Mouse (Mus musculus): ENCODE results near the gene Gm20425. TPM values are rescaled to one million over a fixed set of nuclear protein-coding genes. Genes with fewer than 3 reads are reported as not detected.

The Gm20425 gene
- polyA plus RNA-seq, 1 experiment from 2014 or later = 2.7 TPM

DNA sequence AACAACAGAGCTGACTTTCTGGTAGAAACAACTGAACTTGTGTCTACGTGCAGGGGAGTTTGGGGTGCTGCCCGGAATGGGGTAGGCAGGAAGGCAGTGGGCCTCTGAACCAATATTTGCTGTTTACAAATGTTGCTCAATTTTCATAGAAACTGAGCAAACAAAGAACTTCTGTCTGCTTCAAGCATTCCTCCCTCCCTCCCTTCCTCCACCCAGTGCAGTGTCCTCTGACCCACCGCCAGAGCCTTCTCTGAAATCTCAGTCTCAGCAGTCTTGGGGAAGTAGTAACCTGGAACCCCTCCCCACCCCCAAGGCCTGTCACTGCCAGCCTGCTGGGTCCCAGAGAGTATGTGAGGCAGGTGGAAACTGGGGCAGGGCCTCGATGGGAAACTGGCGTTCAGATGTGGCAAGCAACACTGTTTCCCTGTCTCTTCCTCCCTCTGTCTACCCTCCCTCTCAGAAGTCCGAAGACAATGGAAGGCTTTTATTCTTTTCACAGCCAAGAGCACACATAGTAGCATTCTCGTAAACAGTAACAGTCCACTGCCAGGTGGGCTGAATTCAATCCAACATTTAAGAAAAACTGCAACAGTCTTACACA, 4.6 kb upstream of the Gm20425 start:
- Histone ChIP-seq H3K27me3 (no peaks in the 10 kb centered on the region), H3K27ac (peak overlapping the region; percentile 43; the same call in 1 of the 2 replicates), H3K4me3 (no peak overlapping the region), H3K9me3 (no peaks in the 10 kb centered on the region), H3K9ac (no peak overlapping the region), H3K4me1 (peaks cover 13% of the 10 kb centered on the region), H3K36me3 (no peaks in the 10 kb centered on the region), H3K4me2 (no peak overlapping the region)
- 0 out of 2 replicates have a peak, but pooled peaks have one; percentile 8 for ATAC-seq (ENCODE audit: insufficient number of reproducible peaks, low FRiP score, low TSS enrichment, low read depth)
- WGBS = 50% methylated on average over 7 of the region's 7 CpGs

GRCm38 (mm10) chr9:103234059-103234458, 4.0 kb upstream of the Gm20425 start:
- Histone ChIP-seq H3K27me3 (no peaks in the 10 kb centered on the region), H3K9ac (no peak overlapping the region), H3K27ac (peak overlapping the region; percentile 43; the same call in 1 of the 2 replicates), H3K4me2 (no peak overlapping the region), H3K4me1 (peaks cover 13% of the 10 kb centered on the region), H3K9me3 (no peaks in the 10 kb centered on the region), H3K36me3 (no peaks in the 10 kb centered on the region), H3K4me3 (no peak overlapping the region)
- 69% methylated on average over 7 of the region's 7 CpGs for WGBS
- no peak for ATAC-seq (ENCODE audit: insufficient number of reproducible peaks, low FRiP score, low TSS enrichment, low read depth)

DNA sequence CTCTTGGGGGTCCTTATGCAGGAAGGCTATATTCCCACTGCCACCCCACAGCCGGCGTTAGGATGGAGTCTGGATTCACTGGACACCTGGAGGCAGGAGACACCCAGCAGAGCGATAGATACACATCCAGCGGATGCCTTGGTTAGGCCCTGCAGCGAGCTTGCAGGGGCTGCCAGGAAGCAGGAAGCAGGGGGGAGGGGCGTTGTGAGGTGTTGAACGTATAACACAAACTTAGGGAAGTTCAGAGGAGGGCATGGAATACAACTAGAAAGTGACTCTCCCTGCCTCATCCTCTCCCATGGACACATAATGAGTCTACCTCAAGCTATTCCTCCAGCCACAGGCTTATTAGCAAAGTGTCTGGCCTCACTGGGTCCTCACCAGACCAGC, 2.9 kb upstream of the Gm20425 start:
- H3K4me2 ChIP-seq = no peak overlapping the region
- WGBS = 61% methylated on average over 7 of the region's 7 CpGs
- no peak overlapping the region for H3K4me3 ChIP-seq
- no peak for ATAC-seq (ENCODE audit: insufficient number of reproducible peaks, low FRiP score, low TSS enrichment, low read depth)
- no peak overlapping the region for H3K27ac ChIP-seq
- H3K9ac ChIP-seq = no peak overlapping the region
- H3K36me3 ChIP-seq = no peaks in the 10 kb centered on the region
- H3K4me1 ChIP-seq = peaks cover 13% of the 10 kb centered on the region
- no peaks in the 10 kb centered on the region for H3K27me3 ChIP-seq
- H3K9me3 ChIP-seq = no peaks in the 10 kb centered on the region

DNA sequence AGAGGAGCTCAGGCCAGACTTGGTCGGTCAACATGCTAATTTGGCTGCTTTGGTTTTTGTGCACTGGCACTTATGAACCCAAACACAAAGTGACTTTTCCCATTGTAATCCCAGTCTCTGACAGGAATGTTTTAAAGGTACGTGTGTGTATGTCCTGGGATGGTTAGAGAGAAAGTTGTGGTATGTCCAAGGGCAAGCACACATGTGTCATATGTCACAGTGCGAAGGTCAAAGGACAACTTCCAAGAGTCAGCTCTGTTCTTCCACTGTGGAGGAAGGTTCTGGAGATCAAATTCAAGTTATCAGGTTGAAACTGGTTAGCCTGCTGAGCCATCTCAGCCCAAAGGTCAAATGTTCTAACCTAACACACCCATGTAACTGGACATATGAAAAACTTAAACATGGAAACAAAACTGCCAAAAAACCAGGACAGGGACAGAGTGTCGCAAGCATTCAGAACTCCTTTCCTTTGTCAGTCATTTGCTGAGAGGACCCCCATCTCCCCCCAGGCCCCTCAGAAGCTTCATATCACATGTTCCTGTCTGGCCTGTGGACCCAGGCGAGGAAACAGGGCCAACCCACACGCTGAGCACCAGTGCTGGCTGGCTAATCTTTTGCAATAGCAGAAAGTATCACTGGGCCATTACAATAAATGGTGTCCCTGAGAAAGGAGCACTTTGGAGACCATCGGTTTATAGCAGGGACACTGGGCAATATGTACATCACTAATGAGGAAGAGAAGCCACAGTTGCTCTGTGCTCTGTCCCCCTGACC, 2.3 kb upstream of the Gm20425 start:
- Histone ChIP-seq H3K27ac (no peak overlapping the region), H3K36me3 (no peaks in the 10 kb centered on the region), H3K9ac (no peak overlapping the region), H3K27me3 (no peaks in the 10 kb centered on the region), H3K4me2 (no peak overlapping the region), H3K9me3 (no peaks in the 10 kb centered on the region), H3K4me3 (no peak overlapping the region), H3K4me1 (peaks cover 13% of the 10 kb centered on the region)
- WGBS = 85% methylated on average over 7 of the region's 7 CpGs
- no peak for ATAC-seq (ENCODE audit: insufficient number of reproducible peaks, low FRiP score, low TSS enrichment, low read depth)

DNA sequence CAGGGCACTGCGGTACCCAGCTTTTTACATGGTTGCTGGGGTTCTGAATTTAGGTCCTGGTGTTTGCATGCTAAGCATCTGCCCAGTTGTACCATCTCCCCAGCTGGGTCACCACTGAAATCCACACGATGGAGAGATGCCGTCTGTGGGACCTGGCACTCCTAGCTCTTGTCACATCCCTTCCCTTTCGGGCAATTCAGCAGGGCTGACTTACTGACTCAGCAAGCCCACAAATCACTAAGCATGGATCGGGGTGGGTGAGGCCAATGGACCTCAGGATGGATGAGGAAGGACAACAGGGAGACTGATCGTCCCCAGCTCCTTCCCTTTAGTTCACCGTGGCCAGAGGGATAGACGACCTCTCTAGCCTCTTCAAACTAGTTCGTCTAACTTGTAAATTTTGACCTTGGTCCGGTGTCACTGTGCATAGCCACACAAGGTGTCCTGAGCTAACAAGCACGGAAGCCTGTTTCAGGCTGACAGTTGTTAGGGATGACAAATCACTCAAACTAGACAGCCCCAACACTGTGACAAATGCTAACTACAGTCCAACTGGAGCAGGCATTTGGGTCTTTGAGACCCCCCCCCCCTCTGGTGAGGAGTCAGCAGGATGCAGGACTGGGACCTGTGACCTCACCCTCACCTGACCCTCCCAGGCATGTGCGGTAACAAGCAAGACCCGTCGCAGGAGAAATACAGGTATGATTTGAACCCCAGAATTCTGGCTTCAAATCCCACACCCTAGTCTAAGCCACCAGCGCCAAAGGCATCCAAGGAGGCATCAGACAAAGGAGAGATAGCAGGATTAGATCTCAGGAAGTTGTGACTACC, 855 bp downstream of the Gm20425 start:
- H3K4me2 ChIP-seq = no peak overlapping the region
- H3K27ac ChIP-seq = no peak overlapping the region
- H3K36me3 ChIP-seq = no peaks in the 10 kb centered on the region
- no peak overlapping the region for H3K4me3 ChIP-seq
- ATAC-seq (ENCODE audit: insufficient number of reproducible peaks, low FRiP score, low TSS enrichment, low read depth) = no peak
- H3K4me1 ChIP-seq = peaks cover 8% of the 10 kb centered on the region
- no peaks in the 10 kb centered on the region for H3K9me3 ChIP-seq
- 80% methylated on average over 15 of the region's 15 CpGs for WGBS
- H3K27me3 ChIP-seq = no peaks in the 10 kb centered on the region
- no peak overlapping the region for H3K9ac ChIP-seq

DNA sequence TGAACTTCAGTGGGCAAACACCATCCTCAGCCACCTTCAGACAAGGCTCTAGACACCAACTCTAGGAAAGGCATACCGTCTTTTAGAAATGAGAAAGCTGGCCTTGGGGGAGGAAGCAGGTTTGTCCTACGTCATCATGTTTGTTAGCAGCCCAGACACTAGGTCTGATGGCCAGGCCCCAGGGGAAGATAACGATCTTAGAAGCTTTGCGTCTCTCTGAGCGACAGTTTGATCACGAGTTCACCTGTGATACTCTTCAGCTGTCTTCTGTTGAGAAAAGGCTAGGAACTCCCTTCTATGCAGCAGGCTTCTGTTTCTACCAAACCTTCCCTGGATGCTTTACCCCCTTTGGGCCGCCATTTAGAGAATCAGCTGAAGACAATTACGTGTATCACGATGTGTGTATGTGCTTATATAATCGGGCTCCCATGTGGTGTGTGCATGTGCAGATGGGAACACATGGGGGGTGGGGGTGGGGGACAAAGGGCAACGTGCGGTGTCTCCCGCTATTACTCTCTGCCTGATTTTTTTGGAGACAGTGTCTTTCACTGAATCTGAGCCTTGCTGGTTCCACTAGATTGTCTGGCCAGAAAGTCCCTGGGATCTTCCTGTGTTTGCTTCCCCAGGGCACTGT, 1.6 kb downstream of the Gm20425 start:
- 72% methylated on average over 13 of the region's 13 CpGs for WGBS
- H3K9me3 ChIP-seq = no peaks in the 10 kb centered on the region
- H3K27me3 ChIP-seq = no peaks in the 10 kb centered on the region
- peaks cover 4% of the 10 kb centered on the region; the same call in 1 of the 2 replicates for H3K4me1 ChIP-seq
- H3K4me2 ChIP-seq = no peak overlapping the region
- ATAC-seq (ENCODE audit: insufficient number of reproducible peaks, low FRiP score, low TSS enrichment, low read depth) = no peak
- H3K36me3 ChIP-seq = no peaks in the 10 kb centered on the region
- H3K4me3 ChIP-seq = no peak overlapping the region
- H3K9ac ChIP-seq = no peak overlapping the region
- no peak overlapping the region for H3K27ac ChIP-seq

DNA sequence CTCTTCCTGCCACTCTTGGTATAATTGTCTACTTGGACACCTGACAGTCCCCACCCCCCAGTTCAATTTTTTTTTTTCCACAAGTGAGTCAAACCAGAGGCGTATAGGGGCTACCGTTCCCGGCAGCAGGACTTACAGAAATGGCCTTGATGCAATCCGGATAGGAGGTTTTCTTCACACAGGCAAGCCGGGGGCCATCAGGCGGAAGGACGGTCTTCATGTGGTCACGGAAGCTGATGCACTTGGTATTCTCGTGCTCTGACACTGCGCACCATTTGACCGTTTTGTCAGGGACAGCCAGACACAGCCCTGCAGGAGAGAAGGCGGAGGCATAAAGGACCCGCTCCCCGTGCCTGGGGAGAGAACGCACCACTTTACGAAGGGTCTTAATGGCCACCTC, 2.3 kb downstream of the Gm20425 start:
- peaks cover 4% of the 10 kb centered on the region; the same call in 1 of the 2 replicates for H3K4me1 ChIP-seq
- H3K36me3 ChIP-seq = no peaks in the 10 kb centered on the region
- no peak overlapping the region for H3K4me3 ChIP-seq
- H3K9me3 ChIP-seq = no peaks in the 10 kb centered on the region
- WGBS = 86% methylated on average over 16 of the region's 16 CpGs
- no peak for ATAC-seq (ENCODE audit: insufficient number of reproducible peaks, low FRiP score, low TSS enrichment, low read depth)
- H3K4me2 ChIP-seq = no peak overlapping the region
- no peaks in the 10 kb centered on the region for H3K27me3 ChIP-seq
- H3K9ac ChIP-seq = no peak overlapping the region
- no peak overlapping the region for H3K27ac ChIP-seq

GRCm38 (mm10) chr9:103226806-103227205, 3.3 kb downstream of the Gm20425 start:
- 83% methylated on average over 15 of the region's 15 CpGs for WGBS
- no peaks in the 10 kb centered on the region for H3K9me3 ChIP-seq
- no peak for ATAC-seq (ENCODE audit: insufficient number of reproducible peaks, low FRiP score, low TSS enrichment, low read depth)

GRCm38 (mm10) chr9:103225464-103225863, 4.6 kb downstream of the Gm20425 start:
- Histone ChIP-seq H3K4me3 (no peak overlapping the region), H3K9me3 (no peaks in the 10 kb centered on the region), H3K27ac (no peak overlapping the region), H3K4me1 (peaks cover 2% of the 10 kb centered on the region; the same call in 1 of the 2 replicates), H3K4me2 (no peak overlapping the region), H3K9ac (no peak overlapping the region), H3K36me3 (no peaks in the 10 kb centered on the region), H3K27me3 (no peaks in the 10 kb centered on the region)
- 68% methylated on average over 3 of the region's 3 CpGs for WGBS
- ATAC-seq (ENCODE audit: insufficient number of reproducible peaks, low FRiP score, low TSS enrichment, low read depth) = no peak

More at GRCm38 (mm10) chr9:103226806-103227205, 3.3 kb downstream of the Gm20425 start:
- no peak overlapping the region for H3K4me3 ChIP-seq
- peaks cover 4% of the 10 kb centered on the region; the same call in 1 of the 2 replicates for H3K4me1 ChIP-seq
- H3K27ac ChIP-seq = no peak overlapping the region
- H3K4me2 ChIP-seq = no peak overlapping the region
- H3K27me3 ChIP-seq = no peaks in the 10 kb centered on the region
- no peak overlapping the region for H3K9ac ChIP-seq
- no peaks in the 10 kb centered on the region for H3K36me3 ChIP-seq

DNA sequence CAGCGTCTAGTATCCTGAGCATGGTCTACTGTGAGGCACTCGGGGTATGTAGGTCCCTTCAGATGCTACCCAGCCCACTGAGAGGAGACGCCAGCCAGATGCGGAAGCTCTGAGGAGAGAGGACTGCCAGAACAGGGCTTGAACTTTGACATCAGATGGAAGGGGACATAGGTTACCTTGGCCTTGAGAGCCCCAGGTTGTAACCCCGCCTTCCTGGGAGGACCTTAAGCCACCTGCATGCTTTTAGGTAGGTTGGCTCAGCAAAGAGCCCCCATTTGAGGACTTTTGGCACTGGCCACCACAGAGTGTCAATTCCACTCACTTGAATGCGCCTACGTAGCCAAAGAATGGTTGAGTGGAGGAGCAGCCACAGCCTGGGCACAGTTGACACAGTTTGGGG, 5.4 kb downstream of the Gm20425 start:
- 92% methylated on average over 7 of the region's 7 CpGs for WGBS
- Histone ChIP-seq H3K9ac (no peak overlapping the region), H3K27ac (no peak overlapping the region), H3K4me2 (no peak overlapping the region), H3K36me3 (no peaks in the 10 kb centered on the region), H3K4me3 (no peak overlapping the region), H3K27me3 (no peaks in the 10 kb centered on the region), H3K9me3 (no peaks in the 10 kb centered on the region), H3K4me1 (no peaks in the 10 kb centered on the region)
- ATAC-seq (ENCODE audit: insufficient number of reproducible peaks, low FRiP score, low TSS enrichment, low read depth) = no peak

DNA sequence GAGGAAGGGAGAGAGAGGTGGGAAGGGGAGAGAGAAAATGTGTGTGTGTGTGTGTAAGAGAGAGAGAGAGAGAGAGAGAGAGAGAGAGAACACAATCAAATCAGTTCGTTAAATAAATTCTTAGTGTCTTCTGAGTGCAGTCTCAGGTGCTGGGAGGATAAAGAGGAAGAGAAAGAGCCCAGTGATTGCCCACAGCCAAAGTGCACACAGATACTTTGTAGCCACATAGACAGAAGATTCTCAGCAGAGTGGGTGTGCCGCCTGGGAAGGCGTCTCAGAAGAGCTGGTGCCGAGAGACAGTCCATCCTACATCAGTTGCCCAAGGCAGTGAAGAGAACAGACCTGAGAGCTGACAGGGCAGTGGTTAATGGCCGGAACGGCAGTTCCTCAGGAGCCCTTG, 15.8 kb downstream of the Gm20425 start:
- no peak for ATAC-seq (ENCODE audit: insufficient number of reproducible peaks, low FRiP score, low TSS enrichment, low read depth)
- no peak overlapping the region for H3K27ac ChIP-seq
- H3K4me1 ChIP-seq = no peaks in the 10 kb centered on the region
- 78% methylated on average over 6 of the region's 6 CpGs for WGBS
- no peak overlapping the region for H3K9ac ChIP-seq
- no peak overlapping the region for H3K4me3 ChIP-seq
- H3K9me3 ChIP-seq = no peaks in the 10 kb centered on the region
- no peak overlapping the region for H3K4me2 ChIP-seq
- H3K36me3 ChIP-seq = no peaks in the 10 kb centered on the region
- H3K27me3 ChIP-seq = no peaks in the 10 kb centered on the region
